Mouse (Mus musculus) stomach, embryonic 16.5 days (tissue): Measurements from ENCODE around the gene Aldh1l1. TPM values are rescaled to one million over a fixed set of nuclear protein-coding genes. Genes with fewer than 3 reads are reported as not detected.
"Not testable (repeated sequence)": the region's sequence is repeated elsewhere in the genome, so short reads cannot be mapped to it uniquely, and the experiment has no call there.

Experiments used
- ATAC-seq: fragments of 200-750 bp; cut with Nextera tagmentation; 2 replicates; pipeline ENCODE4 v1.8.0; 2017; ENCODE audit warnings: moderate number of reproducible peaks, moderate TSS enrichment; ENCODE audit not compliant: insufficient read depth, low FRiP score
- H3K27ac ChIP-seq: fragments of 300-500 bp; sonication (generic); 2 replicates; pipeline ENCODE4 v1.5.1; 2014; ENCODE audit warnings: low read length
- H3K27me3 ChIP-seq: fragments of 300-500 bp; sonication (generic); 2 replicates; pipeline ENCODE4 v1.6.1; 2014; ENCODE audit warnings: low read length, control low read depth, mixed read lengths; ENCODE audit not compliant: control insufficient read depth, insufficient read depth
- H3K36me3 ChIP-seq: fragments of 300-500 bp; sonication (generic); 2 replicates; pipeline ENCODE4 v1.6.1; 2014; ENCODE audit warnings: low read length; ENCODE audit not compliant: control insufficient read depth, insufficient read depth
- H3K4me1 ChIP-seq: fragments of 300-500 bp; sonication (generic); 2 replicates; pipeline ENCODE4 v1.6.1; 2014; ENCODE audit warnings: low read length, control low read depth, mixed read lengths; ENCODE audit not compliant: control insufficient read depth, insufficient read depth
- H3K4me2 ChIP-seq: fragments of 300-500 bp; sonication (generic); 2 replicates; pipeline ENCODE4 v1.6.1; 2014; ENCODE audit warnings: low read depth, low read length, mixed read lengths
- H3K4me3 ChIP-seq: fragments of 300-500 bp; sonication (generic); replicated peaks from 2 replicates; pipeline ENCODE4 v1.5.1; 2014; ENCODE audit warnings: mild to moderate bottlenecking, low read length
- H3K9ac ChIP-seq: fragments of 300-500 bp; sonication (generic); 2 replicates; pipeline ENCODE4 v1.6.1; 2014; ENCODE audit warnings: low read length
- H3K9me3 ChIP-seq: fragments of 300-500 bp; sonication (generic); replicated peaks from 2 replicates; pipeline ENCODE4 v1.6.1; 2016; ENCODE audit warnings: low read length, control low read depth; ENCODE audit not compliant: control insufficient read depth
- WGBS: fragments of 180-500 bp; shearing (Covaris S2); extraction: QIAGEN DNeasy Blood & Tissue Kit; methylation state at CpG from one replicate; pipeline ENCODE4 v1.1.7; 2014; 5-methylcytosine and 5-hydroxymethylcytosine counted together
- polyA plus RNA-seq: library from polyadenylated mRNA; unstranded; fragments of >200 nt; fragmentation: Nextera tagmentation; extraction: Ambion mirVana; gene quantifications from 2 replicates; pipeline ENCODE4 v1.2.1, GENCODE M21; 2015

The Aldh1l1 gene
- polyA plus RNA-seq, 1 experiment from 2014 or later, result 13.1 TPM

- no peak overlapping the region for H3K9ac ChIP-seq
- WGBS, result 90% methylated on average over 7 of the region's 7 CpGs
- H3K9me3 ChIP-seq, result no peaks in the 10 kb centered on the region
- H3K27ac ChIP-seq, result no peak overlapping the region
- no peak for ATAC-seq
- H3K4me1 ChIP-seq, result no peaks in the 10 kb centered on the region
- H3K36me3 ChIP-seq, result no peaks in the 10 kb centered on the region
- H3K4me3 ChIP-seq, result no peak overlapping the region
- no peaks in the 10 kb centered on the region for H3K27me3 ChIP-seq
- no peak overlapping the region for H3K4me2 ChIP-seq
Observed at GRCm38 (mm10) chr6:90630427-90630826, 144.2 kb downstream of the Aldh1l1 start.

- not testable (repeated sequence) for H3K9me3 ChIP-seq, H3K4me1 ChIP-seq, H3K27ac ChIP-seq, H3K27me3 ChIP-seq, ATAC-seq, H3K4me3 ChIP-seq, H3K4me2 ChIP-seq, H3K9ac ChIP-seq, H3K36me3 ChIP-seq
- WGBS, result 78% methylated on average over 3 of the region's 3 CpGs
Observed at GRCm38 (mm10) chr6:90632526-90632925, 146.3 kb downstream of the Aldh1l1 start.

GRCm38 (mm10) chr6:90635081-90635480 is 148.9 kb downstream of the Aldh1l1 start:
- H3K9ac ChIP-seq, result no peak overlapping the region
- no peak overlapping the region for H3K4me3 ChIP-seq
- H3K4me2 ChIP-seq, result no peak overlapping the region
- ATAC-seq, result no peak
- no peaks in the 10 kb centered on the region for H3K27me3 ChIP-seq
- no peak overlapping the region for H3K27ac ChIP-seq
- H3K4me1 ChIP-seq, result no peaks in the 10 kb centered on the region
- H3K9me3 ChIP-seq, result no peaks in the 10 kb centered on the region
- H3K36me3 ChIP-seq, result no peaks in the 10 kb centered on the region
- WGBS, result 34% methylated on average over 4 of the region's 4 CpGs

GRCm38 (mm10) chr6:90635611-90636010 is 149.4 kb downstream of the Aldh1l1 start:
- no peak overlapping the region for H3K4me3 ChIP-seq
- H3K9ac ChIP-seq, result no peak overlapping the region
- no peaks in the 10 kb centered on the region for H3K9me3 ChIP-seq
- WGBS, result 51% methylated on average over 3 of the region's 3 CpGs
- H3K4me1 ChIP-seq, result no peaks in the 10 kb centered on the region
- ATAC-seq, result no peak
- no peaks in the 10 kb centered on the region for H3K36me3 ChIP-seq
- no peak overlapping the region for H3K27ac ChIP-seq
- H3K27me3 ChIP-seq, result no peaks in the 10 kb centered on the region
- H3K4me2 ChIP-seq, result no peak overlapping the region

- no peaks in the 10 kb centered on the region for H3K4me1 ChIP-seq
- H3K9me3 ChIP-seq, result no peaks in the 10 kb centered on the region
- H3K27me3 ChIP-seq, result no peaks in the 10 kb centered on the region
- H3K4me3 ChIP-seq, result no peak overlapping the region
- ATAC-seq, result no peak
- 85% methylated on average over 3 of the region's 3 CpGs for WGBS
- no peak overlapping the region for H3K9ac ChIP-seq
- H3K27ac ChIP-seq, result no peak overlapping the region
- H3K4me2 ChIP-seq, result no peak overlapping the region
- no peaks in the 10 kb centered on the region for H3K36me3 ChIP-seq
Observed at GRCm38 (mm10) chr6:90643057-90643456, 156.8 kb downstream of the Aldh1l1 start.

GRCm38 (mm10) chr6:90644965-90645364 is 158.7 kb downstream of the Aldh1l1 start:
- Histone ChIP-seq H3K36me3 (no peaks in the 10 kb centered on the region), H3K27me3 (no peaks in the 10 kb centered on the region), H3K4me2 (no peak overlapping the region), H3K4me1 (no peaks in the 10 kb centered on the region), H3K4me3 (no peak overlapping the region), H3K27ac (no peak overlapping the region), H3K9ac (no peak overlapping the region), H3K9me3 (no peaks in the 10 kb centered on the region)
- WGBS, result 81% methylated on average over 4 of the region's 4 CpGs
- no peak for ATAC-seq

GRCm38 (mm10) chr6:90648391-90648790 is 162.2 kb downstream of the Aldh1l1 start:
- Histone ChIP-seq H3K4me1 (no peaks in the 10 kb centered on the region), H3K9me3 (0 out of 2 replicates have a peak, but pooled peaks cover 6% of the 10 kb centered on the region), H3K27me3 (no peaks in the 10 kb centered on the region), H3K9ac (no peak overlapping the region), H3K4me3 (no peak overlapping the region), H3K36me3 (no peaks in the 10 kb centered on the region), H3K27ac (no peak overlapping the region), H3K4me2 (no peak overlapping the region)
- WGBS, result 92% methylated on average over 6 of the region's 6 CpGs
- no peak for ATAC-seq

GRCm38 (mm10) chr6:90649279-90649678 is 163.1 kb downstream of the Aldh1l1 start:
- Histone ChIP-seq H3K36me3 (no peaks in the 10 kb centered on the region), H3K4me3 (no peak overlapping the region), H3K9me3 (0 out of 2 replicates have a peak, but pooled peaks cover 6% of the 10 kb centered on the region), H3K4me2 (no peak overlapping the region), H3K4me1 (no peaks in the 10 kb centered on the region), H3K27me3 (no peaks in the 10 kb centered on the region), H3K27ac (no peak overlapping the region), H3K9ac (no peak overlapping the region)
- no peak for ATAC-seq
- 64% methylated on average over 4 of the region's 4 CpGs for WGBS
